Mouse (Mus musculus): Measurements from ENCODE around the gene Chn2. TPM values are rescaled to one million over a fixed set of nuclear protein-coding genes. Genes with fewer than 3 reads are reported as not detected.

Gene Chn2
- polyA plus RNA-seq, 1 experiment: 47.0 TPM

DNA sequence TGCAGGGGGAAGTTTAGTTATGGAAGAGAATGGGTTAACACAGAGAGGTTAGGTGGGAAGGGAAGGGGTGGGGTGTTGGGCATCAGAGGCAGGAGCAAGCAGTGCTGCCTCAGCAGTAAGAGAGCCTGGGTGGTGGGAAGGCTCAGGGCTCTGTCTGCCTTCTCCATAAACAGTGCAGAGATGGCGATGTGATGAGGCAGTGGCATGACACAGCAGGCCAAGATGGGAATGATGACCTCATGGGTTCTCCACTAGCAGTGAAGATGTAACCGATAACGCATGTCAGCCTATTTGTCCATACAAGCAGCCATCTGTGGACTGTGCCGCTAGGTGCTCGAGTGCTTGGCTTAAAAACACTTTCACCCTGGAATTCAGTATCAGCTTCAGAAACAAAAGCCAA lies 74.0 kb downstream of the Chn2 start:
- no peak for DNase-seq (ENCODE audit: extremely low spot score in 1 of 2, low spot score in 1 of 2)

DNA sequence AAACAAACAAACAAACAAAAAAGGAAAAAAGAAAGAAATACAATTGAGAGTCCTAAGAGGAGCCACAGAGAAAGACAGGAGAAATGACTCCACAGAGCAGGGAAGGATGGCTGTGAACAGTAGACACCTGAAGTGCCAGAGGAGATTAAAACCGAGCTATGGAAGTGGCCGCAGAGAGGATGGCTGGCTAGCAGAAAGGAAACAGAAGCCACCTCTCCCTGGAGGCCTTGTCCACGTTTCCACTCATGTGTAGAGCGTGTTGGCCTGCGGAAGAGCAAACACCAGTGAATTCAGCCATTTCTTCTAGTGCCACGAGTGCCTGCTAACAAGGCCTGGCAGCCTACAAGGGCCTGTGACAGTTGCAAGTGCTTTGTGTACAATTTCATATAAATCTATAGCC lies 75.1 kb downstream of the Chn2 start:
- DNase-seq (ENCODE audit: extremely low spot score in 1 of 2, low spot score in 1 of 2): no peak

DNA sequence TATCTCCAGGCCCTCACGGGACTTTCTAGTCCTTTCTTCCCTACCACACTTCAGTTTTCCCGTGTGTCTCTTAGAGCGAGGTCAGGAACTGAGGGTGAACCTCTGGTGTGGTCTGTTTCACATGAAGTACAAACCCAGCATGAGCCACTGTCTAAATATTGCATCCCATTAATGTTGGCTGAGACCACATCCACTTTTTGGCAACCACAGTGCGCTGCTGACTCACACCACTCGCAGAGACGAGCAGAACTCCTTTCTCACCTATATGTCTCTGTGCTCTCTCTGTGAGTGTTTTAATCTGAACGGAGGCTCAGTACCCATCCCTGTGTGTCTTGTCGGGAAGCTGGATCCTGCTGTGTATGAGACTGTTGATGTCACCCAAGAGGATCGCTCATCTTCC lies 76.9 kb downstream of the Chn2 start:
- DNase-seq (ENCODE audit: extremely low spot score in 1 of 2, low spot score in 1 of 2): no peak

DNA sequence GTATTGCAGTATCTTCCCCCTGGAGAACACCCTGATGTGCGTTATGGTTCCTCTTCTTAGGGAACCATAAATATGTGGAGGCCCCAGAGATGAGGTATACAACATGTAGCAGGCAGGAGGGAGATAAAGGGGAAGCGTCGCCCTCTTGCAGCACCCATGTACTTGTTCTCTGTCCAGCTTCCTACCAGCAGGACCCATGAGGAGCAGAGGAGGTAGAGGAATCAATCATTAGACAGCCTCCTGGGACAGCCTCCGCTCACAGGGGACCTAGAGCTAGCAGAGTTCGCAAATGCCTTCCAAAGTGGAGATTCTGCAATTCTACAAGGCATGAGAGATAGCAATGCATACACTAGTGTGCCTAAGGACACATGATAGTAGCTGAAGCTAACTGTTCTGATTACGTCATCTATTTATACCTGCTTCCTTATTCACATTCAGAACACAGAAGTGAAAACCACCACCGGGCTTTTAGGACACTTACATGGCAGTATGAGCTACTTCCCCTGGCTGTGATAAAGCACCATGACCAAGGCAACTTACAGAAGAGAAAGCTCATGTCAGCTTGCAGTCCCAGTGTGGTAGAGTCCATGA lies 77.7 kb downstream of the Chn2 start:
- DNase-seq (ENCODE audit: extremely low spot score in 1 of 2, low spot score in 1 of 2): no peak

DNA sequence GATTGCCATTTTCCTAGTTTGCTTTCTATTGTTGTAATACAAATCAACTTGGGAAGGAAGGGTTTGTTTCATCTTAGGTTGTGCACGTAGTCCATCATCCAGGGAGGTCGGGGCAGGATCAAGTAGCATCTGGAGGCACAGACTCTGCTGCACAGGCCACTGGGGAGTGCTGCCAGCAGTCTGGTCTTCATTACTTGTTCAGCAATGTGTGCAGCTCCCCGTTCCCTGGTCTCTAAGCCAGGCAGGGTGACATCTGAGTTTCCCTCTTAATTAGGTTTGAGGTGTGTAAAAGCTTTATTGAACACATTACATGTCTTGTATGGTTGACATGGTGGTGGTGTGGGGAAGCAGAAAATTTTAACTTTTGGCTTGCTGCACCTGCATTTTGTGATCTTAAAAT lies 79.0 kb downstream of the Chn2 start:
- DNase-seq (ENCODE audit: extremely low spot score in 1 of 2, low spot score in 1 of 2): no peak

DNA sequence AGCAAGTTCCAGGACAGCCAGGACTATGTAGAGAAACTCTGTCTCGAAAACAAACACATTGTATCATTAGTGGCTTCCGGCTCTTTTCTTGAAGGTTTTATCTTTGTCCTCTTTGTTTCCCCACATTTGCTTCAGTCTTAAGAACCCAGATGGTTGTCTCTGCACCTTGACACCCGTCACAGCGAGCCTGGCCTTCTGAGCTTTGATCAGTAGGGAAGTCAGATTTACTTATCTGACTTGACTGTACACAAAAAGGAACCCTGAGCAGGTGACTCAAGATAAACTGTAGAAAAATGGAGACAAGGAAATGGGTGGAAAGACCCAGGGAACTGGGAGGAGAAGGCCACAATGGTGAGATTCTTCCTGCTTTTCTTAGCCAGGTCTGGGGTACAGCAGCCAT lies 79.5 kb downstream of the Chn2 start:
- no peak for DNase-seq (ENCODE audit: extremely low spot score in 1 of 2, low spot score in 1 of 2)

DNA sequence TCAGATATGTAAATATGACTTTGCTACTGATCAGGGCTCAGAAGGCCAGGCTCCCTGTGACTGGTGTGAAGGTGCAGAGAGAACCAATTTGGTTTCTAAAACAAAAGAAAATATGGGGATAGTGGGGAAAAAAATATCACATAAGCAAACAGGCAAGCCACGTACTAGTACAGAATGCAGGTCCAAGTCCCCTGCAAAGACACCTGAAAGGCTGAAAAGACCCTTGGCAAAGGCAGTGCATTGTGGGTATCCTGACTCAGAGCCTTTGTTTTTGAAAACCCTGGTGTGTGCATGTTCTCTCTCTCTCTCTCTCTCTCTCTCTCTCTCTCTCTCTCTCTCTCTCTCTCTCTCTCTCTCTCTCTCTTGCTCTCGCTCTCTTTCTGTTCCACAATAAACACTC lies 80.1 kb downstream of the Chn2 start:
- DNase-seq (ENCODE audit: extremely low spot score in 1 of 2, low spot score in 1 of 2): no peak

DNA sequence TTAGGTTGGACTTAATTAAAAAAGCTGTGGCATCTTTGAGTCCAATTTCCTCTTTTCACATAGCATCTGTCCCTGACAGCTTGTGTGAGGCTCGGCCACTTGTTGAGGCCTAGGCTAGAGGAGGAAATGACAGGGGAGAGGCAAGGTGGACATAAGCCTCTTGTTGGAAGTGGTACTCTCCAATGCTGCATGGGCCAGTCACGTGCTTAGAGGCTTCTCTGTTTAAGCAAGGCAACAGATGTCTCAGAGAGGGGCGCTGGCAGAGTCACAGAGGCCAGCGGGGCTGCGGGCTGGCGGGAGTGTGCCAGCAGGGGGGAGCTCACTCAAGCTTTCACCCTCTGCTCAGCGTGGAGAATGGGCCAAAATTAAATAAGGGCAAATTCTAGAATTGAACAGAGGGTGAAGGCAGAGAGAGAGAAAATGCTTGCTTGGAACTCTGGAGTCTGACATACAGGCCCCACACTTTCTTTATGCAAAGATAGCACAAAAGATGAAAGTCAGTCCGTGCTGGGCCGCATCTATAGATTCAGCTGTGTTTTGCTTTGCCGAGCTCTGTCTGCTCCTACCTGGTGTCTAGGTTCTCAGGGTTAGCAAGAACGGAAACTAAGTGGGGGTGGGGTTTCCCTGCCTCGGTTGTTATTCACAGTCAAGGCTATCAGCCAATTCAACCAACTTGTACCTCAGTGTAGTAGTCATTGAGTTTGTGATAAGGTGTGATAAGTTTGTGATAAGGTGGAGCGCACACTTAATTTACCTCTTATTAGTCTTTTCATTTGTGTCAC lies 80.7 kb downstream of the Chn2 start:
- no peak for DNase-seq (ENCODE audit: extremely low spot score in 1 of 2, low spot score in 1 of 2)

DNA sequence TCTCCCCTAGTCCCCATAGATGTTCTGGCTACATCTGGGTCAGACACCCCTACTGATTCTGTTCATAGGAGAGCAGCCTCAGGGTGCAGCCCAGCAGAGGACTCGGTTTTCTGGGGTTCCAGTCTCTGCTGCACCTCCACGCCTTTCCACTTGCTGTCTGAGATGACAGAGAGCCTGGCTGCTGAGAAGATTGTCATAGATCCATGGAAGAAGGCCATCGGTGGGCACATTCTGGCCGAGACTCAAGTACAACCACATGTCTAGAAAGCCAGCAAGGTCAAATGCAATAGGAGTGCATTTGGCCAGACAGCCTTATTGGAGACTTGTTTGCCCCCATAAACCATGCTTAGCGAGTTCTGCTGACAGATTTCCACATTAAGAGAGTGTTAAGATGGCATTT lies 81.5 kb downstream of the Chn2 start:
- DNase-seq (ENCODE audit: extremely low spot score in 1 of 2, low spot score in 1 of 2): no peak

DNA sequence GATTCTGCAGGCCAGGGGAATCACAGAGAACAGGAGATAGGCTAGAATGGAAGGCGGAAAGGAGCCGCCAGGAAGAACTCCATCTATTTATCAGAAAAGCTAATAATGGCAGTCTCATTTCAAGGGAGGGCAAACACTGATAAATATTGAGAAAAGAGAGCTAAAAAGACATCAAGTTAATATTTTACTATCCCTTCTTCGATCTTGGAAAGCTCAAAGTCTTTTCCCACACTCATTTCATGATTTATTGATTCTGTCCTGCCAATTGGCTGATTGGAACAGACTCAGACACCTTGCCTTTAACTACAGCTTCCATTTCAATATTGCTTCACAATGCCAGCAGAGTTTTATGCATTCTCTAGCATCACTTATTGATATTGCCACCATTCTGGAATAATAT lies 85.2 kb downstream of the Chn2 start:
- no peak for DNase-seq (ENCODE audit: extremely low spot score in 1 of 2, low spot score in 1 of 2)

DNA sequence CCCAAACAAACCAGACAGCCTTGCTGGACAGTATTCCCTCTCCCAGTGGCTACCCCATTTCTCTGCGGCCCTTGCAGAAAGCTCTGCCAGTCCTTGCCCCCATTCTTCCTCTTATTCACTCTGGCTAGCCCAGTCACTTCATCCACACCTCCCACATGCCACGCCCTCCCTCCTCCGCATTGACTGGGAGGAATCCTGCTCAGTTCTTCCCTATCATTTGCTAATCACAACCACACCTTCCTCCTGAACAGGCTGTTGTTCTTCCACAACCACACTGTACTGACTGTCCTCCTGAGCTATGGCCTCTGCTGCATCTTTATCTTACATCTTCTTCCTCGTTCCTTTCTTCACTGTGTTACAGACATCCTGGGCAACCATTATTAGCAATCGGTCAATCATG lies 86.2 kb downstream of the Chn2 start:
- DNase-seq (ENCODE audit: extremely low spot score in 1 of 2, low spot score in 1 of 2): peak in 1 of 2 experiments; percentile 33

DNA sequence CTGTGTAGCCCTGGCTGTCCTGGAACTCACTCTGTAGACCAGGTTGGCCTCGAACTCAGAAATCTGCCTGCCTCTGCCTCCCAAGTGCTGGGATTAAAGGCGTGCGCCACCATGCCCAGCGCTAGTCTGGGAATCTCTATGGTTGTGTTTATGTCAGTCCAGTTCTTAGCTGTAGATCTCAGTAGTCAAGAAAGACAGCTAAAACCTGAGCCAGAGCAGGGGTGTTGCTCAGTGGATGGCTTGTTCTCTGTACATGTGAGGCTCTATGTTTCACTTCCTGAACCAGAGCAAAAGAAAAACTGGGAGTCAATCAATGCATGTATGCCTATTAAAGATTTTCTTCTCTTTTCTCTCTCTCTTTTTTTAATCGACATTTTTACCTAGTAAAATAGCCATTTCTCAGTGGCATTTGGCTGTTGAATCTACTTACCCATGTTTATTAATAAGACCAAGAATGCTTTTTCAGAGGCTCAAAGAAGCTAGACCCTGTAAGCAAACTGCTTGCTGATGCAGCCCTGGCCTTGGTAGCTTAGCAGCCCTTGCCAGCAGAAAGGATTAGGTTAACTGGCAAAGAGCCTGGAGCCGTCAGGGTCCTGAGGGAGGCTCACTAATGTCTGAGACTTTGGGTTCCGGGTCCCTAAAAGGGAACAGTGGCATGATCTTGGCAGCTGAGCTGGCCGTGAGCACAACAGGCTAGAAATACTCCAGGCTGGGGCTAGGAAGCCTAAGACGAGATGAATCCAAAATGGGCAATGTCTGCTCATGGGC lies 87.1 kb downstream of the Chn2 start:
- DNase-seq (ENCODE audit: extremely low spot score in 1 of 2, low spot score in 1 of 2): peak in 1 of 2 experiments; percentile 51

DNA sequence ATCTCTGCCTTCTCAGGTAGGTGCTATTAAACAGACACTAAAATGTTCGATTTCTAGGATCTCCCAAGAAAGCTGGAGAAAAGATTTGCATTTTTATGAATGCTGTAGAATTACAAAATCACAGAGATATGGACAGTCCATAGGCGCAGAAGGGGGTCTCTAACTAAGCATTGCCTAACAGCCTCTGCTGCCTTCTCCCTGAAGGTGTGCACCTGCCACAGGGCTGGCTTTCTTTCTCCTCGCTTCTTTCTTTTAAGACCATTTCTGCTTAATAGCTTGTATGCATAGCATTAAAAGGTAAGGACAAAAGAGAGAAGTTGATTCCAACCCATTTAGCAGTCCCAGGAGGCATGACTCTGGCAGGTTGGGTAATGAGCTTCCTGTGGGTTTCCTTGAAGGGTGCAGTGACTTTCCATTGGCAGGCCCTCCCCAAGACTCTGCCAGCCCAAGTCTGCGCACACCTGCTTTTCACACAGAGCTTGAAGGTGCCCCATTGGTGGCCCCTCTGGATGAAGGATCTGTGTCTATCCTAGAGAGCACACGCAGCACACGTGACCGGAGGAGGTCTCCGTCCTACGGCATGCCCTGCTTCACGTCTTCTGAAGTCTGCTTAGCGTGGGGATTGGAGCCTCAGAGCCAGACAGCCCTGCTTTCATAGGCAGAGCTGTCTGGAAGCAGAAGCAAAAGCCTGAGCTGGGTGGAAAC lies 87.8 kb downstream of the Chn2 start:
- DNase-seq (ENCODE audit: extremely low spot score in 1 of 2, low spot score in 1 of 2): no peak

DNA sequence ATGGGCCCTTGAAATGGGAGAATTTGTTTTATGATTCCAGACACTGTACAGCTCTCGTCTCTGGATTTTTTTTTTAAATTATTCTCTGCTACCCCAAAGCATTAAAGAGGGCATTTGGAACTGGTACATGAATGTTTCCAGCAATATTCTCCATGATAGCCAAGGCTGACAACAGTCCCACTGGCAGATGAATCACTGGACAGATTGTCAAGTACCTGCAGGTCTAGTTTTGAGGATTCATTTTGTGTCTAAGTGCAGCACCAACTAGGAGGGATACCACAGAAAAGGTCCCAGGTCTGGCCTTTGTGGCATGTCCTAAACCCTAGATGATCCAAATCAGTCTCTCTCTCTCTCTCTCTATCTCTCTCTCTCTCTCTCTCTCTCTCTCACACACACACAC lies 89.3 kb downstream of the Chn2 start:
- DNase-seq (ENCODE audit: extremely low spot score in 1 of 2, low spot score in 1 of 2): no peak

DNA sequence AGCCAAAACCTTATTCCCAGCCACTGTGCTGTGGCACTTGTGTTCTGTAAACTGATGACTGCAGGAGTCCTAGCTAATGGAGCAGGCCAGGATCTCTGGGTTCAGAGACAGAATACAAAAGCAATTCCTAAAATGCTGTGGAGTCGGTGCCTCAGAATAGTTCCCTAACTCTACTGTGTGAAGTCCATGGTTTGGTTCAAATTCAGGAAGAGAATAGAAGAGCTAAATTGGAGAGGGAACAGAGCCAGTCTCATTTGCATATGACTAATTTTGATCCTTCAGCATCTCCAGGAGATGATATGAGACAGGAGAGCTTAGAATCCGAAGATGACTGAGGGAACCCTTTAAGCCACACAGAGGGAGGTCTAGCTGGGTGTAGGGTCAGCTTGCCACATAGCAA lies 90.2 kb downstream of the Chn2 start:
- DNase-seq (ENCODE audit: extremely low spot score in 1 of 2, low spot score in 1 of 2): peak in 1 of 2 experiments; percentile 62

DNA sequence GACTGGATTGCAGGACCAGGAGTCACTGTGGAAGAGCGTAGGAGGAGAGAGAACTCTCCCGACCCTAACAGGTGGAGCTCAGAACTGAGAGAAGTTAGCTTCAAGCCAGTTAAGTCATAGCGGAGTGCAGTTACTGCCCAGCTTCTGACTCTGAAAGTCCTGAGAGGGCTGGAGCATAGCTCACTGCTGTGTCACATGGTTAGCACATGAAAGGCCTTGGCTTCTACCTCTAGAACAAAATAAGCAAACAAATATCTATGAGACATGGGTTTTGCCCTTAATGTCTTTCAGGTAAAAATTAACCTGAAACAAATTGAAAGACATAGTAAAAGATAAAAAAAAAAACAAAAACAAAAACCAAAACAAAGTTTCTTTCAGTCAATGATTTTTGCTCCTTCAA lies 91.5 kb downstream of the Chn2 start:
- no peak for DNase-seq (ENCODE audit: extremely low spot score in 1 of 2, low spot score in 1 of 2)

DNA sequence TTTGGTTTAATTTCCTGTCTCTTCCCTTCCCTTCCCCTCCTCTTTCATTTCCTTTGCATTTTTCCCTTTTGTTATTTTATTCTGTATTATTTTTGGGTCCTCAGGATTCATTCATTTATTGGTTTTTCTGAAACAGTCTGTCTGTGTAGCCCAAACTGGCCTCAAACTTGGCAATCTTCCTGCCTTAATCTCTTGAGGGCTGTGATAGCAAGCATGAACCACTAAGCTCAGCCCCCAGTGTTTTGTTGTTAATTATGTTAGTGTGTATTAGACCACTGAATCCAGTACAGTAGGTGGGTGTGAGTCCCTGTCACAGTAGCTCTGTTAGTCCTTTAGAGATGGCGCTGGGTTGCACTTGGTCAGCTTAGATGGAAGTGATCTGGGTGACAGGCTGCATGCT lies 93.2 kb downstream of the Chn2 start:
- no peak for DNase-seq (ENCODE audit: extremely low spot score in 1 of 2, low spot score in 1 of 2)

DNA sequence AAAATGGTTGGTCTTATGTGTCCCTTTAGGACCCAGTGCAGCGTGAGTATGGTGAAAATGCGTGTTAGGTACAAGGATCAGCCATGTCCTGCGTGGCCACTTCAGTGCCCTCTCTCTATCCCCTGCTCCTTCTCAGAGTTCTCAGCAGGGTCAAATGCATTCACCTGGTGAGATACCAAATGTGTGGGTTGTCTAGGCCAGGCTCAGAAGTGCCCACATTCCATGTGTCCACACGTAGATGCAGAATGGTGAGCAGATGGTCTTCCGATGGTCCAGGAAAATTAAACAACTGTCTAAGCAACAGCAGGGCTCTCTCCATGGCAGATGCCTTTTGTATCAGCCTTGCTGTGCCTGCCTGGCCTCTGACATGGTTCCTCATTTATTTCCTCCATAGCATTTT lies 93.9 kb downstream of the Chn2 start:
- no peak for DNase-seq (ENCODE audit: extremely low spot score in 1 of 2, low spot score in 1 of 2)

DNA sequence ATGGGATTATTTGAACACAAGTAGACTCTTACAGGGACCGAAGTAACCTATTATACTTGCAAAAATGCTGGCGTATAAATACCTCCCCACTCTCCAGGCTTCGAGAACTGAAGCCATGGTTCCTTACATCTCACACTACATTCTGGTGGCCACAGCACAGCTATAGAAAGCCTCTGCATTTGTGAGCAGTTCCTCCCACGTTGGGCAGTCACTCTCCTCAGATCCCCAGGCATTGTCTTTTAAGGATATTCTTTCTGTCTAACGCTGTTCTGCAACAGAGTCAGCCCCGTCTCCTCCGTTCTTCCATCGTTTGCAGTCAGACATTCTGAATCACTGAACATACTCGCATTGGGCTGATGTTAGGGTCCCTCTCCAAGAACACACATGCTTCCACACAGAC lies 98.8 kb downstream of the Chn2 start:
- DNase-seq (ENCODE audit: extremely low spot score in 1 of 2, low spot score in 1 of 2): no peak

DNA sequence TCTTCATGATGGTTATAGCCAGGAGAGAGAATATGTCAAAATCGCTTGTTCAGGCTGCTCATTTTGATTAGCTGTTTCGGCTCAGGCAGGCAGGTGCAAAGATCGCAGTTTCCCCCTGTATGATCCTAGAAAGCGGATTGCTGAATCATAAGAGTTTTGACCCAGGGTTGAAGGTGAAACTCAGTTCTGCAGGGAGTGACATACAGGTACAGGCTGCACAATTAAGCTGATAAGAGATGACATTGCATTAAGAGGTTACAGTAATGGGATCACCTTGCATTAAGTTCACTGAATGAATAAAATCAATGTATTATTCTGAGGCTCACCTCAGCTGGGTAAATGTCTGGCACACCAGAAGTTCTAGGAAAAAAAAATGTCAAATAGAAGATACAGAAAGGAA lies 101.1 kb downstream of the Chn2 start:
- no peak for DNase-seq (ENCODE audit: extremely low spot score in 1 of 2, low spot score in 1 of 2)

DNA sequence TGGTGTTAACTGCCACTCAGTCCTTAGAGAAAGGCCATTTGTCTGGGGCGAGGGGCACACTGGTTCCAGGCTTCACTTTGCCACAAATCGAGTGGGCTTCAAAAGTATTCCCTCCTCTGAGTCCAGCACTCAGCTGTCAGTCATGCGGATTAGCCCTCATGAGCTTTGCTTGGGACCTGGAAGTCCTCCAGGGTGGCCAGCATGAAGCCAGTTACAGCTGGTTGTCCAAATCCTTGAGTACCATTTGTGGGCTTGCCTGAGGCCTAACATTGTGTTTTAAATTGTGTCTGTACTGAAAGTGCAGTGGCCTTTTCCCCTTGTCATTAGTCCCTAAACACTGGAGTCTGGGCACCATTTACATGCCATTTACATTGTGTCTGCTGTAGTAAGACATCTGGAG lies 101.8 kb downstream of the Chn2 start:
- DNase-seq (ENCODE audit: extremely low spot score in 1 of 2, low spot score in 1 of 2): no peak
